Mouse (Mus musculus) forebrain, embryonic 10.5 days (tissue): ENCODE measurements around the gene Farsb. TPM values are rescaled to one million over a fixed set of nuclear protein-coding genes. Genes with fewer than 3 reads are reported as not detected.

Experiments used
- DNase-seq: peaks from one replicate; pipeline ENCODE4 v3.0.0-alpha.2; 2017; ENCODE audit warnings: low spot score; ENCODE audit errors: extremely low spot score
- H3K27ac ChIP-seq: fragments of 300-500 bp; sonication (generic); 2 replicates; pipeline ENCODE4 v1.5.1; 2016; ENCODE audit warnings: mild to moderate bottlenecking
- H3K27me3 ChIP-seq: fragments of 300-500 bp; sonication (generic); 2 replicates; pipeline ENCODE4 v1.6.1; 2016; ENCODE audit warnings: mild to moderate bottlenecking; ENCODE audit not compliant: poor library complexity, severe bottlenecking
- H3K36me3 ChIP-seq: fragments of 300-500 bp; sonication (generic); replicated peaks from 2 replicates; pipeline ENCODE4 v1.6.1; 2016; ENCODE audit warnings: mild to moderate bottlenecking, moderate library complexity
- H3K4me1 ChIP-seq: fragments of 300-500 bp; sonication (generic); 2 replicates; pipeline ENCODE4 v1.6.1; 2016
- H3K4me3 ChIP-seq: fragments of 300-500 bp; sonication (generic); 2 replicates; pipeline ENCODE4 v1.5.1; 2016; ENCODE audit warnings: mild to moderate bottlenecking, moderate library complexity
- H3K9me3 ChIP-seq: fragments of 300-500 bp; sonication (generic); 2 replicates; pipeline ENCODE4 v1.6.1; 2016; ENCODE audit warnings: mild to moderate bottlenecking, moderate library complexity
- WGBS: fragments of 180-500 bp; shearing (Covaris S2); methylation state at CpG from one replicate; pipeline ENCODE4 v1.1.7; 2016; 5-methylcytosine and 5-hydroxymethylcytosine counted together
- polyA plus RNA-seq: library from polyadenylated mRNA; unstranded; fragments of >200 nt; fragmentation: Nextera tagmentation; extraction: Ambion mirVana; gene quantifications from 2 replicates; pipeline ENCODE4 v1.2.1, GENCODE M21; 2016

Farsb gene
- polyA plus RNA-seq, 1 experiment from 2014 or later = 154 TPM

DNA sequence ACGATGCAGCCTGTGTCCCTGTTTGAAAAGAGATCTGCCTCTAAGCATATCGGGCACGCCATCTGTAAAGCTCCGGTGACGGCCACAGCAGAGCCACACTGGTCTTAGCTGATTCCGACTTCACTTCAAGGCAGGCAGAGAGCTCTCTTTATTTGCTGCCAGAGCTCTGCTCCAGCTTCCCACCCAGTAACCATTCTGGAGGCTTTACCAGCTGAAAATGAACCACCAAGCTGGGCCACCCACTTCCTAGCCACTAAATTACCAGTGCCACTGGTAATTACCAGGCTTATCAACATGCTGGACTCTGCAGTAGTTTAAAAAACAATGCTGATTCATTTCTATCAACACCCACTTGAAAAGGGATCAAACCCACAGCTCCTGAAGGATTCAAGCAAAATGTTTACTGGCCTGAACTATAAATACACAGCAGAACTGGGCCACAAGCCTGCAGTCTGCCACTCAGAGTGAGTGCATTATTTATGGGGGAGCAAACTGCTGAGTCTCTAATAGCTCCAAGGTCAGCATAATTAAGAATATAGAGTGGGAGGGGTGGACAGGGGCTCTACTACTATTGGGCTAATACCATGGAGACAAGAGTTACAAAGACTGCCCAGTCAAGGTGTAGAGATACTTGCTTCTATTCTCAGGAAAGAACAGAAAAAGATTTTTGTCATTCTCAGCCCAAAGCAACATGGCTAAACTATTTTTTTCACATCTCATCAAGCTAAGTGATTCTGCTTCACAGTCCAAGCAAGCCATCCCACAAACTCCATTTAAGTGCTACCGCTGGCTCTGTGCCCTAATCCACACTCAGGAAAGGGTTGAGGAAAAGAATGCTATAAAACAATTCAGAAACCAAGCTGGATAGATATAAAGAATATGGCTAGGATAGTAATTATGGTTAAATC lies 62.6 kb downstream of the Farsb start:
- no peak for DNase-seq
- Histone ChIP-seq H3K27me3 (peaks cover 90% of the 10 kb centered on the region), H3K9me3 (no peaks in the 10 kb centered on the region), H3K4me3 (no peak overlapping the region), H3K4me1 (peaks cover 64% of the 10 kb centered on the region), H3K27ac (no peak overlapping the region), H3K36me3 (peaks cover 34% of the 10 kb centered on the region)
- 81% methylated on average over 7 of the region's 7 CpGs for WGBS

- DNase-seq = no peak
- Histone ChIP-seq H3K4me3 (no peak overlapping the region), H3K27me3 (peaks cover 86% of the 10 kb centered on the region), H3K9me3 (no peaks in the 10 kb centered on the region), H3K4me1 (peaks cover 57% of the 10 kb centered on the region), H3K27ac (no peak overlapping the region), H3K36me3 (peaks cover 37% of the 10 kb centered on the region)
- WGBS = 95% methylated on average over 7 of the region's 7 CpGs
Observed at GRCm38 (mm10) chr1:78425309-78425708, 63.4 kb downstream of the Farsb start.

DNA sequence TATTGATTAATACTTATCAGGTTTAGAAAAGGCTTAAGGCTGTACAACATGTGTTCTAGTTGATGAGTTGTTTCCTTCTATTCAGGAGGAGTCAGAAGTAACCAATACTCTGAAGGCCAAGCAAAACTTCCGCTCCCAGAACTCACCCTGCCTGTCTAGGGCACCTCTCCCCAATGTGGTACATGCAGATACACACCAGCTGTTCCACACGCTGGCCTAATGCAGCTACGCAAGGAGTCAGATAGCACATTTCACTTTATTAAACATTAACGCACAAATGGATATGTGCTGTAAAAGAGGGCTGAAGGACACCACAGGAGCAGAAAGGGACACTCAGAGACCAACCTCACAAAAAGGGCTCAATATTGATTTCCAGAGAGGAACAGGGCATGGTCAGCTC lies 63.8 kb downstream of the Farsb start:
- no peak for DNase-seq
- 93% methylated on average over 4 of the region's 4 CpGs for WGBS
- Histone ChIP-seq H3K27me3 (peaks cover 82% of the 10 kb centered on the region), H3K9me3 (no peaks in the 10 kb centered on the region), H3K27ac (no peak overlapping the region), H3K36me3 (peaks cover 37% of the 10 kb centered on the region), H3K4me1 (peaks cover 53% of the 10 kb centered on the region), H3K4me3 (no peak overlapping the region)

- WGBS = 46% methylated on average over 2 of the region's 2 CpGs
- no peak overlapping the region for H3K4me3 ChIP-seq
- peaks cover 72% of the 10 kb centered on the region for H3K27me3 ChIP-seq
- no peaks in the 10 kb centered on the region for H3K9me3 ChIP-seq
- H3K36me3 ChIP-seq = peaks cover 43% of the 10 kb centered on the region
- H3K4me1 ChIP-seq = peaks cover 30% of the 10 kb centered on the region
- no peak for DNase-seq
- no peak overlapping the region for H3K27ac ChIP-seq
Observed at GRCm38 (mm10) chr1:78422576-78422975, 66.1 kb downstream of the Farsb start.

GRCm38 (mm10) chr1:78421749-78422148 lies 66.9 kb downstream of the Farsb start:
- Histone ChIP-seq H3K9me3 (no peaks in the 10 kb centered on the region), H3K36me3 (peaks cover 48% of the 10 kb centered on the region), H3K4me1 (peaks cover 27% of the 10 kb centered on the region), H3K27ac (no peak overlapping the region), H3K27me3 (peaks cover 64% of the 10 kb centered on the region), H3K4me3 (no peak overlapping the region)
- no peak for DNase-seq
- 91% methylated on average over 5 of the region's 5 CpGs for WGBS

GRCm38 (mm10) chr1:78420271-78420670 lies 68.4 kb downstream of the Farsb start:
- 93% methylated on average over 6 of the region's 6 CpGs for WGBS
- peaks cover 48% of the 10 kb centered on the region for H3K36me3 ChIP-seq

DNA sequence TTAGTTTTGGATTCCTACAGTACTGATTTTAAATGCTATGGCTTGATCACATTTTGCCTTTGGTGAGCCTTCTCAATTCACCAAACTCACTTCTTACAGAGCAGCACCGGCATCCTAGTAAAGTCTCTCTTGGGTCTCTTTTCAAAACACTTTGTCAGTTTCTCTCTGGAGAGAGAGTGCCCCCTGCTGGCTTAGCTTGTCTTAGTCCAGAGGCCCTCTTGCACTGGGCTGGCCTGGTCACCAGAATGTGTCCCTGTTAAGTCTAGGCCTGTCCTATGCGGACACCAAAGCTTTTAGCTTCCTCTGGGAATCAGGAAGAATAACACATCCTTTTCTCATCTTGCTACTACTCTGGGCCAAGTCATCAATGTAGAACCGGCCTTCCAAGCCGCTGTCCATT lies 69.1 kb downstream of the Farsb start:
- no peak overlapping the region for H3K27ac ChIP-seq
- peak; percentile 78 for DNase-seq
- WGBS = 41% methylated on average over 4 of the region's 4 CpGs

More at GRCm38 (mm10) chr1:78420271-78420670, 68.4 kb downstream of the Farsb start:
- Histone ChIP-seq H3K4me3 (no peak overlapping the region), H3K27ac (no peak overlapping the region), H3K4me1 (peaks cover 12% of the 10 kb centered on the region), H3K27me3 (peaks cover 49% of the 10 kb centered on the region), H3K9me3 (no peaks in the 10 kb centered on the region)
- DNase-seq = no peak

DNA sequence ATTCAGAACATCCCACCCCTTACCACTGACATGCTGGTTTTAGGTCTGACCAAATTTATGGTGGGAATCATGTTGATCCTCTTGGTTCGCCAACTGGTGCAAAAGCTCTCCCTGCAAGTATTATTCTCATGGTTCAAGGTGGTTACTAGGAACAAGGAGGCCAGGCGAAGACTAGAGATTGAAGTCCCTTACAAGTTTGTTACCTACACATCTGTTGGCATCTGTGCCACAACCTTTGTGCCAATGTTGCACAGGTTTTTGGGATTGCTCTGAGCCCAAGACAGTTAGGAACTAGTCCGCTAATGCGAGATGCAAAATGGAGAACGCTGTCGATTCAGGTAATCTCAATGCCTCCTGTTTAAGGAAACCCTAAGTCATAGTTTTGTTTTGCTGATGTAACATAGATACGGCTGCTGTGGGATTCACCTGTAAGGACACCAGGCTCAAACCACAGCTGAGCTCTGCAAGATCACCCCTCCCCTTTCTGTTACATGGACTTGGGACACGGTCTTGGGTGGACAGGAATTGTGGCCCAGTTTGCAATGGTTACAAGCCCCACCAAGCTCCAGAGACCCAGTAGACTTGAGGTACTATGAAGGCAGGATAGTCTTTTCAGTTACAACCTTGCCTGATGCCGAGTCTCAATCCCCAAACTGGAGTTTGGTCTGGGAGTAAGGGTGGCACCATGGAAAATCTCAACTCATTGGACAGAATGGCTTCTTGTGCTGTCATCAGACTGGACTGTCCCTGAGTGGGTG lies 71.4 kb downstream of the Farsb start:
- peaks cover 25% of the 10 kb centered on the region for H3K36me3 ChIP-seq
- WGBS = 96% methylated on average over 9 of the region's 9 CpGs
- no peak overlapping the region for H3K4me3 ChIP-seq
- H3K27ac ChIP-seq = no peak overlapping the region
- H3K4me1 ChIP-seq = peaks cover 5% of the 10 kb centered on the region; the same call in 1 of the 2 replicates
- H3K27me3 ChIP-seq = peaks cover 20% of the 10 kb centered on the region; the same call in 1 of the 2 replicates
- no peaks in the 10 kb centered on the region for H3K9me3 ChIP-seq
- no peak for DNase-seq

More for the DNA sequence above, 69.1 kb downstream of the Farsb start:
- Histone ChIP-seq H3K4me1 (peaks cover 11% of the 10 kb centered on the region), H3K36me3 (peaks cover 43% of the 10 kb centered on the region), H3K9me3 (no peaks in the 10 kb centered on the region), H3K27me3 (peaks cover 42% of the 10 kb centered on the region), H3K4me3 (no peak overlapping the region)

- 92% methylated on average over 5 of the region's 5 CpGs for WGBS
- no peak overlapping the region for H3K4me3 ChIP-seq
- no peak for DNase-seq
- no peaks in the 10 kb centered on the region for H3K9me3 ChIP-seq
- H3K36me3 ChIP-seq = peaks cover 11% of the 10 kb centered on the region
- H3K27ac ChIP-seq = no peak overlapping the region
- peaks cover 3% of the 10 kb centered on the region; the same call in 1 of the 2 replicates for H3K27me3 ChIP-seq
- peaks cover 7% of the 10 kb centered on the region for H3K4me1 ChIP-seq
Observed at GRCm38 (mm10) chr1:78414421-78414820, 74.3 kb downstream of the Farsb start.

- H3K9me3 ChIP-seq = no peaks in the 10 kb centered on the region
- no peak overlapping the region for H3K27ac ChIP-seq
- peaks cover 6% of the 10 kb centered on the region for H3K36me3 ChIP-seq
- H3K4me1 ChIP-seq = peaks cover 8% of the 10 kb centered on the region
- no peak overlapping the region for H3K4me3 ChIP-seq
- WGBS = 33% methylated on average over 7 of the region's 7 CpGs
- DNase-seq = no peak
- no peaks in the 10 kb centered on the region; the same call in 1 of the 2 replicates for H3K27me3 ChIP-seq
Observed at GRCm38 (mm10) chr1:78412668-78413067, 76.0 kb downstream of the Farsb start.

- no peaks in the 10 kb centered on the region for H3K9me3 ChIP-seq
- WGBS = 88% methylated on average over 2 of the region's 2 CpGs
- no peaks in the 10 kb centered on the region; the same call in 1 of the 2 replicates for H3K36me3 ChIP-seq
Observed at GRCm38 (mm10) chr1:78409396-78409795, 79.3 kb downstream of the Farsb start.

DNA sequence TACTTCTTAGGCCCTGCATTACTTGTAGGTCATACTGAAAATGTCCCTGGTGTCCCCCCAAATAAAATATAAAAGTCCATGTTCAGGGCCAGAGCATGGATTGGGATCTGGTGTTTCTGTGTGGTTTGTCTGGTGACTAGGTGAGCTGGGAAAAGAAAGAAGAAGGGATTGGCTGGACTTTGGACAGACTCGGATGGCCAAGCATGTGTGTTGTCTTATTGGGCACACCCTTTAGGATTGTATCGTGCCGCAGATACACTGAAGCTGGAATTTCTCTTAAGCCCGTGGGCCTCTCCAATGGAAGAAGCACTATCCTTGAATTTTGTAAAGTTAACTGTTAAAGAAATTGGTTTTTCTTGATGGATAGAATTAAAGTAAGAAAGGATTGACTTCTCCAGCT lies 87.3 kb downstream of the Farsb start:
- no peak overlapping the region for H3K4me3 ChIP-seq
- H3K27me3 ChIP-seq = 0 out of 2 replicates have a peak, but pooled peaks cover 5% of the 10 kb centered on the region
- H3K36me3 ChIP-seq = no peaks in the 10 kb centered on the region
- H3K27ac ChIP-seq = no peak overlapping the region
- no peak for DNase-seq
- H3K9me3 ChIP-seq = no peaks in the 10 kb centered on the region
- 91% methylated on average over 4 of the region's 4 CpGs for WGBS
- H3K4me1 ChIP-seq = peaks cover 9% of the 10 kb centered on the region; the same call in 1 of the 2 replicates

More at GRCm38 (mm10) chr1:78409396-78409795, 79.3 kb downstream of the Farsb start:
- Histone ChIP-seq H3K27me3 (no peaks in the 10 kb centered on the region; the same call in 1 of the 2 replicates), H3K4me3 (no peak overlapping the region), H3K27ac (no peak overlapping the region), H3K4me1 (peaks cover 9% of the 10 kb centered on the region)
- no peak for DNase-seq
